Mouse (Mus musculus) midbrain, embryonic 16.5 days (tissue): ENCODE results near the gene Uchl4. TPM values are rescaled to one million over a fixed set of nuclear protein-coding genes. Genes with fewer than 3 reads are reported as not detected.

Experiments
- ATAC-seq: fragments of 200-750 bp; cut with Nextera tagmentation; 2 replicates; pipeline ENCODE4 v1.8.0; 2017; ENCODE audit warnings: moderate TSS enrichment
- H3K27ac ChIP-seq: fragments of 300-500 bp; sonication (generic); 2 replicates; pipeline ENCODE4 v1.5.1; 2014; ENCODE audit warnings: mild to moderate bottlenecking, low read length, mixed read lengths
- H3K27me3 ChIP-seq: fragments of 300-500 bp; sonication (generic); 2 replicates; pipeline ENCODE4 v1.6.1; 2014; ENCODE audit warnings: low read depth, low read length, mixed read lengths; ENCODE audit not compliant: control insufficient read depth, insufficient read depth
- H3K36me3 ChIP-seq: fragments of 300-500 bp; sonication (generic); 2 replicates; pipeline ENCODE4 v1.6.1; 2014; ENCODE audit warnings: mild to moderate bottlenecking, low read length, moderate library complexity, mixed read lengths; ENCODE audit not compliant: control insufficient read depth, insufficient read depth
- H3K4me1 ChIP-seq: fragments of 300-500 bp; sonication (generic); 2 replicates; pipeline ENCODE4 v1.6.1; 2014; ENCODE audit warnings: mild to moderate bottlenecking, low read length, mixed read lengths; ENCODE audit not compliant: control insufficient read depth, insufficient read depth
- H3K4me2 ChIP-seq: fragments of 300-500 bp; sonication (generic); 2 replicates; pipeline ENCODE4 v1.6.1; 2014; ENCODE audit warnings: mild to moderate bottlenecking, low read length, mixed read lengths
- H3K4me3 ChIP-seq: fragments of 300-500 bp; sonication (generic); 2 replicates; pipeline ENCODE4 v1.5.1; 2014; ENCODE audit warnings: low read depth, mild to moderate bottlenecking, low read length, moderate library complexity, mixed read lengths
- H3K9ac ChIP-seq: fragments of 300-500 bp; sonication (generic); 2 replicates; pipeline ENCODE4 v1.6.1; 2014; ENCODE audit warnings: low read depth, low read length, mixed read lengths
- H3K9me3 ChIP-seq: fragments of 300-500 bp; sonication (generic); replicated peaks from 2 replicates; pipeline ENCODE4 v1.6.1; 2014; ENCODE audit warnings: mild to moderate bottlenecking, low read length, mixed read lengths; ENCODE audit not compliant: control insufficient read depth, poor library complexity, severe bottlenecking
- WGBS: fragments of 180-500 bp; shearing (Covaris S2); extraction: QIAGEN DNeasy Blood & Tissue Kit; methylation state at CpG from one replicate; pipeline ENCODE4 v1.1.7; 2014; 5-methylcytosine and 5-hydroxymethylcytosine counted together
- polyA plus RNA-seq: library from polyadenylated mRNA; unstranded; fragments of >200 nt; fragmentation: Nextera tagmentation; extraction: Ambion mirVana; gene quantifications from 2 replicates; pipeline ENCODE4 v1.2.1, GENCODE M21; 2015

Uchl4 gene
- polyA plus RNA-seq, 1 experiment from 2014 or later: 2.9 TPM

- H3K9me3 ChIP-seq: no peaks in the 10 kb centered on the region
- H3K27me3 ChIP-seq: no peaks in the 10 kb centered on the region
- H3K36me3 ChIP-seq: no peaks in the 10 kb centered on the region
- H3K4me1 ChIP-seq: no peaks in the 10 kb centered on the region
- WGBS: 73% methylated on average over 2 of the region's 2 CpGs
- ATAC-seq: no peak
- no peak overlapping the region for H3K9ac ChIP-seq
- H3K4me3 ChIP-seq: no peak overlapping the region
- no peak overlapping the region for H3K4me2 ChIP-seq
- H3K27ac ChIP-seq: no peak overlapping the region
Observed at GRCm38 (mm10) chr9:64222098-64222497, 12.9 kb upstream of the Uchl4 start.

- no peak overlapping the region for H3K4me2 ChIP-seq
- H3K4me1 ChIP-seq: no peaks in the 10 kb centered on the region
- no peaks in the 10 kb centered on the region for H3K36me3 ChIP-seq
- H3K9ac ChIP-seq: no peak overlapping the region
- H3K27ac ChIP-seq: no peak overlapping the region
- ATAC-seq: no peak
- no peaks in the 10 kb centered on the region for H3K9me3 ChIP-seq
- no peaks in the 10 kb centered on the region for H3K27me3 ChIP-seq
- H3K4me3 ChIP-seq: no peak overlapping the region
Observed at GRCm38 (mm10) chr9:64225805-64226204, 9.2 kb upstream of the Uchl4 start.

GRCm38 (mm10) chr9:64227736-64228135 is 7.3 kb upstream of the Uchl4 start:
- Histone ChIP-seq H3K9ac (no peak overlapping the region), H3K9me3 (no peaks in the 10 kb centered on the region), H3K36me3 (no peaks in the 10 kb centered on the region), H3K4me1 (no peaks in the 10 kb centered on the region), H3K27ac (no peak overlapping the region), H3K4me2 (no peak overlapping the region), H3K4me3 (no peak overlapping the region), H3K27me3 (no peaks in the 10 kb centered on the region)
- ATAC-seq: no peak
- WGBS: 86% methylated on average over 12 of the region's 12 CpGs

- Histone ChIP-seq H3K4me1 (peaks cover 2% of the 10 kb centered on the region; the same call in 1 of the 2 replicates), H3K36me3 (no peaks in the 10 kb centered on the region), H3K9me3 (no peaks in the 10 kb centered on the region), H3K9ac (no peak overlapping the region), H3K4me3 (no peak overlapping the region), H3K27ac (no peak overlapping the region), H3K4me2 (no peak overlapping the region), H3K27me3 (no peaks in the 10 kb centered on the region)
- no peak for ATAC-seq
Observed at GRCm38 (mm10) chr9:64228972-64229371, 6.0 kb upstream of the Uchl4 start.

- Histone ChIP-seq H3K4me2 (no peak overlapping the region), H3K4me1 (peaks cover 4% of the 10 kb centered on the region; the same call in 1 of the 2 replicates), H3K27ac (no peak overlapping the region), H3K9ac (no peak overlapping the region), H3K36me3 (no peaks in the 10 kb centered on the region), H3K4me3 (no peak overlapping the region), H3K9me3 (no peaks in the 10 kb centered on the region), H3K27me3 (no peaks in the 10 kb centered on the region)
- 73% methylated on average over 5 of the region's 5 CpGs for WGBS
- ATAC-seq: no peak
Observed at GRCm38 (mm10) chr9:64231171-64231570, 3.8 kb upstream of the Uchl4 start.

- H3K27me3 ChIP-seq: no peaks in the 10 kb centered on the region
- H3K4me3 ChIP-seq: no peak overlapping the region
- H3K4me2 ChIP-seq: no peak overlapping the region
- H3K9ac ChIP-seq: no peak overlapping the region
- no peaks in the 10 kb centered on the region for H3K9me3 ChIP-seq
- H3K27ac ChIP-seq: no peak overlapping the region
- H3K36me3 ChIP-seq: no peaks in the 10 kb centered on the region
- H3K4me1 ChIP-seq: peaks cover 4% of the 10 kb centered on the region; the same call in 1 of the 2 replicates
- 82% methylated on average over 3 of the region's 3 CpGs for WGBS
- ATAC-seq: no peak
Observed at GRCm38 (mm10) chr9:64231674-64232073, 3.3 kb upstream of the Uchl4 start.

GRCm38 (mm10) chr9:64232257-64232957 is 2.6 kb upstream of the Uchl4 start:
- Histone ChIP-seq H3K27ac (no peak overlapping the region), H3K4me3 (no peak overlapping the region)
- 70% methylated on average over 9 of the region's 9 CpGs for WGBS

GRCm38 (mm10) chr9:64233656-64234055 is 1.3 kb upstream of the Uchl4 start:
- Histone ChIP-seq H3K9ac (no peak overlapping the region), H3K27ac (no peak overlapping the region), H3K4me2 (no peak overlapping the region), H3K36me3 (no peaks in the 10 kb centered on the region), H3K27me3 (no peaks in the 10 kb centered on the region), H3K4me1 (peaks cover 4% of the 10 kb centered on the region; the same call in 1 of the 2 replicates), H3K4me3 (no peak overlapping the region), H3K9me3 (no peaks in the 10 kb centered on the region)
- no peak for ATAC-seq
- 54% methylated on average over 5 of the region's 5 CpGs for WGBS

More at GRCm38 (mm10) chr9:64232257-64232957, 2.6 kb upstream of the Uchl4 start:
- H3K27me3 ChIP-seq: no peaks in the 10 kb centered on the region
- no peaks in the 10 kb centered on the region for H3K36me3 ChIP-seq
- no peak for ATAC-seq
- H3K4me1 ChIP-seq: peaks cover 4% of the 10 kb centered on the region; the same call in 1 of the 2 replicates
- no peaks in the 10 kb centered on the region for H3K9me3 ChIP-seq
- no peak overlapping the region for H3K4me2 ChIP-seq
- no peak overlapping the region for H3K9ac ChIP-seq

GRCm38 (mm10) chr9:64236056-64236455 is 1.1 kb downstream of the Uchl4 start:
- no peaks in the 10 kb centered on the region for H3K36me3 ChIP-seq
- H3K27me3 ChIP-seq: no peaks in the 10 kb centered on the region
- H3K9me3 ChIP-seq: no peaks in the 10 kb centered on the region
- H3K27ac ChIP-seq: no peak overlapping the region
- H3K4me3 ChIP-seq: no peak overlapping the region
- H3K4me1 ChIP-seq: peaks cover 4% of the 10 kb centered on the region
- 97% methylated on average over 7 of the region's 7 CpGs for WGBS
- H3K9ac ChIP-seq: no peak overlapping the region
- no peak for ATAC-seq
- no peak overlapping the region for H3K4me2 ChIP-seq
